Mouse (Mus musculus) layer of hippocampus, postnatal 36 days (tissue): ENCODE data around the gene Nwd2. TPM values are rescaled to one million over a fixed set of nuclear protein-coding genes. Genes with fewer than 3 reads are reported as not detected.

ENCODE experiments used
- DNase-seq, 2 experiments: peaks; one replicate each; pipeline ENCODE4 v3.0.0; 2022
- total RNA-seq, 2 experiments: library from RNA; stranded (reverse); gene quantifications; 2 replicates each; pipeline ENCODE4 v1.2.3; 2021

The Nwd2 gene
- total RNA-seq, 2 experiments from 2014 or later, result 18.9 to 19.8 TPM

- no peak for DNase-seq
These were observed 179.7 kb downstream of the Nwd2 start for GRCm38 (mm10) chr5:63828380-63829185.

- DNase-seq, result no peak
These were observed 182.2 kb downstream of the Nwd2 start for GRCm38 (mm10) chr5:63831054-63831453.

GRCm38 (mm10) chr5:63833955-63834354 is 185.1 kb downstream of the Nwd2 start:
- DNase-seq, result no peak

- DNase-seq, result no peak
These were observed 185.5 kb downstream of the Nwd2 start for GRCm38 (mm10) chr5:63834435-63834834.

DNA sequence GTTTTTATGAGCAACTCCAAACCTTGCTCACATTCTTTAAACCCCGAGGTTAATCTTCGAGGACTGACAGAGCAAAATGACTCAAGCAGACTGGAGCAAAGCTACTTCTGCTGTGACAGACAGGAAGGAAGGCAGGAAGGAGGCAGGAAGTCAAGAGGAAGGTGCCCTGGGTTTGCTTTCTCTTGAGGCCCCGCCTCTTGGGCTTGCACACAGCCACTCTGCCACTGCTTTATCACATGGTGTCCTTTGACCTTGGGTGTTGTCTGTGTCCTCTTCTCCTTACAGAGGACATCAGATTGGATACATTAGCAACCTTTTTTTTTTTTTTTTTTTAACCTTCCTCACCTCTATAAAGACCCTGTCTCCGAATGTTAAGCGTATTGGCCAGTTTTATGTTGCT is 188.2 kb downstream of the Nwd2 start:
- no peak for DNase-seq

GRCm38 (mm10) chr5:63837851-63838250 is 188.9 kb downstream of the Nwd2 start:
- no peak for DNase-seq

DNA sequence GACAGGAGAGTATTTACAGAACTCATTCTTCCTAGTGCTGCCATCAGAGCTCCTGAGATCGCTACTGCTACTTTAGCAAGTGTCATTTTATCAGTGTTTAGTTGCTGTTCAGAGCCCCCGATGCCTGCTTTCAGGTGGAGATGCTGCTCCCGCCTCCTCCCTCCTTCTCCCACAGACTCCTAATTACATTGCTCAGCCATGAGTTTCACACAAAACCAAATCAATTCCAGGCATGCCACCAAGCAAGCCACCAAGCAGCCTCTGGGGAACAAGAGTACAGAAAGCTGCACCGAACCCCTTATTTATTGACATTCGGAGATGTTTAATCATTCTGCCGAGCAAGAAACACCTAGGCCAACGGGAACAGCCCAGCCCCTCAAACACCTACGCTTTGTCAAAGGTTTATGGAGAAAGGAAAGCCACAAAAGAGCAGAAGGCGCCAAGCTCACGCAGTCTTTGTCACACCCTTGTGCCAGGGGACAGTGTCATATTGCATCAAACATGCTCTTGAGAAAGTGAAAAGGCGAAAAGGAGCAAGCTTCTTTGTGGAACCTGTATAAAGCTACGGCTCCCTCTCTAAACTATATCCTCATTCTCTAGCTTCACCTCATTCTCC is 191.0 kb downstream of the Nwd2 start:
- DNase-seq, result no peak

DNA sequence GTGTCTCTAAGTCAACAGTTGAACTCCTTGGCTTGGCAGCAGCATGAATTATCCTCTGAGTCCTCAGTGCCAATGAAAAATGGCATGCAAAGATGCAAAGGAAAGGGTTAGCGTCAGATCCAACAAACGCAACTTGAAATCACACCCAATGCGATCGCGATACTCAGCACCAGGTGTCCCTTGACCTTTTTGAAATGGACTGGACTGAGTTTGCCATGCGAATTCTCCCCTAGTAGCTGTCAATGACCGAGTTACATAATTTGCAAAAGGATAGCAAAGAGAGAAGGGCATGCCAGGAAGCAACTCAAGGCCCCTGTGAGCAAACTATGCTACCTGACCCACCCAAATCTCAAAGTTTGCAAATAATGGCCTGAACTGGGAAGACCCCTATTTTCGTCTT is 198.2 kb downstream of the Nwd2 start:
- no peak for DNase-seq

DNA sequence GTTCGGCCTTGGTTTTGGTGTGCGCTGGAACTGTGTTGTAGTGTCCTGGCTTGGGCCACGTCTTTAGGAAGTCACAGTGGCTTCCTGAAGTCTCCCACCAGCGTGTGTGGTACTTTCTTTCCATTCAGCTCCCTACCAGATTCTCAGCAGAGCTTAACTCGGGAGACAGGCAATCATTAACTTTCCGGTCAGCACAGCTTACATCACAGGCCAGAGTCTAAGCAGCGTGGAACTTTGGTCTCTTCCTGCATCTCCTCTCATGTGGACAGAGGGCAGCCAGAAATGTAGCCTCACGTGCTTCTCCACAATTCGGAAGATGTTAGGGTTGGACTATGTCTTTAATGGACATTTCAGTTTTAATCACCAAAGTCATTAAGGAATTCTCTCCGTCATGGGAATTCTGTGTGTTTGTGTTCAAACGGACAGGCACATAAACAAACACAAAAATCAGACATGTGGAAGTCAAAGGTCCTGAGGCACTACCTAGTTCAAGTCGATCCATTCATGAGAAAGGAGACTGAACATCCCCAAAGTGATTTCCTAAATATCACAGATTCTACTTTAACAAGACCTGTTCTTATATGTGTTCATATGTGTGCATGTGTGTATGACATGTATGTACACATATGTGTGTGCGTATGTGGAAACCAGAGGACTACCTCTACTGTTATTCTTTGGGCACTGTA is 198.8 kb downstream of the Nwd2 start:
- no peak for DNase-seq

GRCm38 (mm10) chr5:63858901-63859300 is 210.0 kb downstream of the Nwd2 start:
- DNase-seq, result no peak

Other genes starting within 250 kb of the Nwd2 start
- 1 to 10 TPM; 2.9 to 5.9 TPM for gene 0610040J01Rik, start 163.3 kb downstream of the Nwd2 start, total RNA-seq